Mouse (Mus musculus): ENCODE data around the gene Btbd9. TPM values are rescaled to one million over a fixed set of nuclear protein-coding genes. Genes with fewer than 3 reads are reported as not detected.

Gene Btbd9
- polyA plus RNA-seq, 1 experiment from 2014 or later = 56.0 TPM

- Histone ChIP-seq H3K9ac (no peak overlapping the region), H3K36me3 (no peaks in the 10 kb centered on the region), H3K4me1 (peaks cover 20% of the 10 kb centered on the region; the same call in 1 of the 2 replicates), H3K4me2 (no peak overlapping the region), H3K27me3 (replicated peaks) (no peaks in the 10 kb centered on the region), H3K27ac (no peak overlapping the region), H3K4me3 (replicated peaks) (no peak overlapping the region), H3K9me3 (no peaks in the 10 kb centered on the region)
- ATAC-seq (ENCODE audit: insufficient read depth, low FRiP score, low read depth) = no peak
- 43% methylated on average over 3 of the region's 3 CpGs for WGBS
These were observed 5.3 kb downstream of the Btbd9 start for GRCm38 (mm10) chr17:30570971-30571370.

- no peaks in the 10 kb centered on the region for H3K36me3 ChIP-seq
- no peaks in the 10 kb centered on the region for H3K9me3 ChIP-seq
- H3K9ac ChIP-seq = no peak overlapping the region
- WGBS = 33% methylated on average over 8 of the region's 8 CpGs
- H3K27ac ChIP-seq = no peak overlapping the region
- no peak overlapping the region for H3K4me2 ChIP-seq
- peak; percentile 63; the same call in 1 of the 2 replicates for ATAC-seq (ENCODE audit: insufficient read depth, low FRiP score, low read depth)
- peaks cover 20% of the 10 kb centered on the region; the same call in 1 of the 2 replicates for H3K4me1 ChIP-seq
- no peaks in the 10 kb centered on the region for H3K27me3 ChIP-seq (replicated peaks)
- H3K4me3 ChIP-seq (replicated peaks) = no peak overlapping the region
These were observed 6.1 kb downstream of the Btbd9 start for GRCm38 (mm10) chr17:30570173-30570572.

- H3K9me3 ChIP-seq = no peaks in the 10 kb centered on the region
- no peak for ATAC-seq (ENCODE audit: insufficient read depth, low FRiP score, low read depth)
- no peaks in the 10 kb centered on the region for H3K27me3 ChIP-seq (replicated peaks)
- peaks cover 15% of the 10 kb centered on the region; the same call in 1 of the 2 replicates for H3K4me1 ChIP-seq
- no peak overlapping the region for H3K9ac ChIP-seq
- no peak overlapping the region for H3K4me2 ChIP-seq
- H3K4me3 ChIP-seq (replicated peaks) = no peak overlapping the region
- H3K27ac ChIP-seq = no peak overlapping the region
- no peaks in the 10 kb centered on the region for H3K36me3 ChIP-seq
These were observed 7.8 kb downstream of the Btbd9 start for GRCm38 (mm10) chr17:30568473-30568872.

GRCm38 (mm10) chr17:30564971-30565370, 11.3 kb downstream of the Btbd9 start:
- WGBS = 85% methylated on average over 7 of the region's 7 CpGs

DNA sequence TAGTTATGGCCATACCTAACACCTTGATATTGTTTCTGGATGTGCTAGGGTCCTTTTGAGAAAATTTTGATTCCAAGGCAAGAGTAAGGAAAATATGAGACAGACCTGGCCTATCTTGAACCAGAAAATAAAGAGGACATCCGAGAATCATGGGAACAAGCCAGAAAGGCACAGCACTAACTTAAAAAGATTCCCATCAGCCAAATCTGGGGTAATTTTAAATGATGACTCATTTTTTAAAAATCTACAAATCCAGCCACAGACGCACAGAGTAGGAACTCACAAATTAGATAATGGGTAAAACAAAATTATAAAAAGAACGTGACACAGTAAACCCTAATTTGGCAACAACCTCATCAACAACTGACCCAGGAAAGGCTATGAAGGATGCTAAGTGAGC, 11.9 kb downstream of the Btbd9 start:
- Histone ChIP-seq H3K36me3 (no peaks in the 10 kb centered on the region), H3K9ac (no peak overlapping the region), H3K4me3 (replicated peaks) (no peak overlapping the region), H3K27me3 (replicated peaks) (no peaks in the 10 kb centered on the region), H3K9me3 (no peaks in the 10 kb centered on the region), H3K4me1 (no peaks in the 10 kb centered on the region), H3K27ac (no peak overlapping the region), H3K4me2 (no peak overlapping the region)
- 71% methylated on average over 3 of the region's 3 CpGs for WGBS
- no peak for ATAC-seq (ENCODE audit: insufficient read depth, low FRiP score, low read depth)

More at GRCm38 (mm10) chr17:30564971-30565370, 11.3 kb downstream of the Btbd9 start:
- ATAC-seq (ENCODE audit: insufficient read depth, low FRiP score, low read depth) = no peak
- Histone ChIP-seq H3K9me3 (no peaks in the 10 kb centered on the region), H3K27me3 (replicated peaks) (no peaks in the 10 kb centered on the region), H3K9ac (no peak overlapping the region), H3K4me3 (replicated peaks) (no peak overlapping the region), H3K4me1 (0 out of 2 replicates have a peak, but pooled peaks cover 4% of the 10 kb centered on the region), H3K27ac (no peak overlapping the region), H3K36me3 (no peaks in the 10 kb centered on the region), H3K4me2 (no peak overlapping the region)

GRCm38 (mm10) chr17:30563484-30564075, 12.7 kb downstream of the Btbd9 start:
- H3K36me3 ChIP-seq = no peaks in the 10 kb centered on the region
- H3K4me1 ChIP-seq = no peaks in the 10 kb centered on the region
- no peaks in the 10 kb centered on the region for H3K9me3 ChIP-seq
- no peak overlapping the region for H3K4me2 ChIP-seq
- ATAC-seq (ENCODE audit: insufficient read depth, low FRiP score, low read depth) = no peak
- no peaks in the 10 kb centered on the region for H3K27me3 ChIP-seq (replicated peaks)
- no peak overlapping the region for H3K4me3 ChIP-seq (replicated peaks)
- no peak overlapping the region for H3K27ac ChIP-seq
- 65% methylated on average over 6 of the region's 6 CpGs for WGBS
- H3K9ac ChIP-seq = no peak overlapping the region

- no peaks in the 10 kb centered on the region for H3K9me3 ChIP-seq
- no peak overlapping the region for H3K27ac ChIP-seq
- no peak overlapping the region for H3K4me3 ChIP-seq (replicated peaks)
- H3K9ac ChIP-seq = no peak overlapping the region
- H3K4me1 ChIP-seq = no peaks in the 10 kb centered on the region
- no peaks in the 10 kb centered on the region for H3K36me3 ChIP-seq
- H3K27me3 ChIP-seq (replicated peaks) = no peaks in the 10 kb centered on the region
- H3K4me2 ChIP-seq = no peak overlapping the region
- no peak for ATAC-seq (ENCODE audit: insufficient read depth, low FRiP score, low read depth)
- 80% methylated on average over 2 of the region's 2 CpGs for WGBS
These were observed 13.5 kb downstream of the Btbd9 start for GRCm38 (mm10) chr17:30562770-30563169.

GRCm38 (mm10) chr17:30559536-30559935, 16.8 kb downstream of the Btbd9 start:
- Histone ChIP-seq H3K27me3 (replicated peaks) (no peaks in the 10 kb centered on the region), H3K4me2 (no peak overlapping the region), H3K27ac (no peak overlapping the region), H3K36me3 (no peaks in the 10 kb centered on the region), H3K9me3 (no peaks in the 10 kb centered on the region), H3K9ac (no peak overlapping the region), H3K4me3 (replicated peaks) (no peak overlapping the region), H3K4me1 (no peaks in the 10 kb centered on the region)
- ATAC-seq (ENCODE audit: insufficient read depth, low FRiP score, low read depth) = no peak
- WGBS = 29% methylated on average over 3 of the region's 3 CpGs

DNA sequence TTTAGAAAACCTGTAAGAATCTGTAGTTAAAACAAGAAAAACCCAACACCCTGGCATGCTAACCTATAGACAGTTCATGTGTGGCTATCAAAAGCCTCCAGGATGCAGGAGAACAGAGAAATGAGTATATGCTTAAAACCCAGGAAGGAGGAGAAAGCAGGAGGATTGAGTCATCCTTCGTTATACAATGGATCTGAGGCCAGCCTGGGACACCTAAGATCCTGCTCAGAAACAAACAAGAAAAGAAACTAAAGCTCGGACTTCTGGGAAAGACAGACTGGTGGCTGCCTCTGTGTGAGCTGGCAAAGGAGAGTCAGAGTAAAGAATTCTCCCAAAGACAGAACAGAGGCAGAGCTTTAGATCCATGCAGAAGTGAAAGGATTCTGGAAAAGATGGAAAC, 17.7 kb downstream of the Btbd9 start:
- no peaks in the 10 kb centered on the region for H3K4me1 ChIP-seq
- H3K27ac ChIP-seq = no peak overlapping the region
- no peak for ATAC-seq (ENCODE audit: insufficient read depth, low FRiP score, low read depth)
- H3K4me2 ChIP-seq = no peak overlapping the region
- no peak overlapping the region for H3K4me3 ChIP-seq (replicated peaks)
- H3K9ac ChIP-seq = no peak overlapping the region
- WGBS = 61% methylated on average over 2 of the region's 2 CpGs
- H3K27me3 ChIP-seq (replicated peaks) = no peaks in the 10 kb centered on the region
- H3K9me3 ChIP-seq = no peaks in the 10 kb centered on the region
- H3K36me3 ChIP-seq = no peaks in the 10 kb centered on the region

GRCm38 (mm10) chr17:30556512-30556911, 19.8 kb downstream of the Btbd9 start:
- no peaks in the 10 kb centered on the region for H3K36me3 ChIP-seq
- no peaks in the 10 kb centered on the region for H3K9me3 ChIP-seq
- no peak overlapping the region for H3K4me3 ChIP-seq (replicated peaks)
- no peaks in the 10 kb centered on the region for H3K4me1 ChIP-seq
- H3K27ac ChIP-seq = no peak overlapping the region
- H3K9ac ChIP-seq = no peak overlapping the region
- H3K27me3 ChIP-seq (replicated peaks) = no peaks in the 10 kb centered on the region
- 94% methylated on average over 3 of the region's 3 CpGs for WGBS
- ATAC-seq (ENCODE audit: insufficient read depth, low FRiP score, low read depth) = no peak
- no peak overlapping the region for H3K4me2 ChIP-seq

GRCm38 (mm10) chr17:30553027-30553937, 23.0 kb downstream of the Btbd9 start:
- WGBS = 78% methylated on average over 4 of the region's 4 CpGs
- no peak overlapping the region for H3K9ac ChIP-seq
- H3K4me3 ChIP-seq (replicated peaks) = no peak overlapping the region
- H3K27ac ChIP-seq = no peak overlapping the region
- no peak for ATAC-seq (ENCODE audit: insufficient read depth, low FRiP score, low read depth)
- H3K9me3 ChIP-seq = no peaks in the 10 kb centered on the region
- H3K27me3 ChIP-seq (replicated peaks) = no peaks in the 10 kb centered on the region
- peaks cover 10% of the 10 kb centered on the region; the same call in 1 of the 2 replicates for H3K4me1 ChIP-seq
- no peak overlapping the region for H3K4me2 ChIP-seq
- no peaks in the 10 kb centered on the region for H3K36me3 ChIP-seq

DNA sequence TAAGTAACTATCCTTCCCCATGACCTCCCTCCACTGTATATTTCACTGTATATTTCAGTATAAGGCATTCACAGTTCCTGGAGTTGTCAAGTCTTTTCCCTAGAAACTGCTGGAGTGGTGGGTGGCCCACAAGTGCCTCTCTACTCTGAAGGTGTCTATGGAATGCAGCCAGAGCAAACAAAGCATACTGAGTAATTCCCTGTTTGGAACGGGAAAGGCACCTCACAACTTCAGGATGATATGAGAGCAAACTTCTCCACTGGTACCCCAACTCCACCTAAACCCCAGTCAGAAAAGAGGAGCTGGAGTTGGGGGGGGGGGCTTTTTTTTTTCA, 25.5 kb downstream of the Btbd9 start:
- no peaks in the 10 kb centered on the region for H3K36me3 ChIP-seq
- H3K4me3 ChIP-seq (replicated peaks) = no peak overlapping the region
- H3K9ac ChIP-seq = no peak overlapping the region
- no peaks in the 10 kb centered on the region for H3K27me3 ChIP-seq (replicated peaks)
- WGBS = 17% methylated on average over 1 of the region's 1 CpGs
- no peaks in the 10 kb centered on the region for H3K9me3 ChIP-seq
- H3K4me1 ChIP-seq = peaks cover 10% of the 10 kb centered on the region; the same call in 1 of the 2 replicates
- no peak overlapping the region for H3K27ac ChIP-seq
- no peak overlapping the region for H3K4me2 ChIP-seq
- ATAC-seq (ENCODE audit: insufficient read depth, low FRiP score, low read depth) = no peak
